Mouse (Mus musculus) layer of hippocampus, adult 9-11 months (tissue): ENCODE results near the gene Elfn1.

Experiments used
- DNase-seq: peaks from one replicate; pipeline ENCODE4 v3.0.0; 2022

Gene Elfn1

DNA sequence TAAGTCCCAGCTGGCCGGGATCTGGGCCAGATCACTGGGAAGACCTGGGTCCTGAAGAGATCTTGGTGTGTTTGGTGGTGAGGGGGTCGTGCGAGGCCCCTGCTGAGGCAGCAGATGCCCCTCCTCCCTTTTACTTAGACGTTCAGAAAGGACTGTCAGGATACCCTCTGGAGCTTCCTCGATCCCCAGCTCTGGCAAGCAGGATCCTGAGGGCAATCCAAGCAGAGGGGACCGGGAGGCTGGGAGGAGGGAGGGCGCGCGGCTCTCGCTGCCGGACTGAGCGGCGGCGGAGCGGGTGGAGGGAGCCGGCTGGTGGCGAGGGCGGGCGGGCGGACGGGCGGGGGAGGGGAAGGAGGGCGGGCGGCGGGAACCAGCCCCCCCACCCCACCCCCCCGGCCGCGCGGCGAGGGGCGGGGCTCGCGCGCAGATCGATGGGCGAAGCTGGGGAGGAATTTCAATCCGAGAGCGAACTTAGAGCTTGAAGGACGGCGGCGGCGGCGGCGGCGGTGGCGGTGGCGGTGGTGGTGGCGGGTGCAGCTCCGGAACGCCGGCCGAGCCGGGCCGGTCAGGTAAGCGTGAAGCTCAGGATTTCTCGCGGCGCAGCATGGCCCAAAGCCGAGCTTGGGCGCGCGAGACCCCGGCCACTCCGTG lies 4.5 kb downstream of the Elfn1 start:
- no peak for DNase-seq

DNA sequence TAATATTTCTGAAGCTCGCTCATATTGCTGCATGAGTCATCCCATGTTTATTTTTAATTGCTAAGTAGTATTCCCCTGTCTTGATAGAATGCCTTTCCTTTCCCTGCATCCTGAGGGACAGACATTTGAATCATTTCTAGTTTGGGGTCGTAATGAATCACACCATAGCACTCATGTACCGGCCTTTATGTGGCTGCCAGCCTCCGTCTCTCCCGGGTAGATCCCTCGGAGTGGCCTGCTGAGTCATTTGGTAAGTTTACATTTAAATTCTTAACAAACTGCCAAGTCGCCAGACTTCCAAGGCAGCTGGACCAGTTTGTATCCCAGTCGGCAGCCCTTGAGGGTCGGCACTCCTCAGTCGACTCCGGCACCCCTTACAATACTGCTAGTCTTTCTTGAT lies 13.9 kb downstream of the Elfn1 start:
- DNase-seq = no peak

DNA sequence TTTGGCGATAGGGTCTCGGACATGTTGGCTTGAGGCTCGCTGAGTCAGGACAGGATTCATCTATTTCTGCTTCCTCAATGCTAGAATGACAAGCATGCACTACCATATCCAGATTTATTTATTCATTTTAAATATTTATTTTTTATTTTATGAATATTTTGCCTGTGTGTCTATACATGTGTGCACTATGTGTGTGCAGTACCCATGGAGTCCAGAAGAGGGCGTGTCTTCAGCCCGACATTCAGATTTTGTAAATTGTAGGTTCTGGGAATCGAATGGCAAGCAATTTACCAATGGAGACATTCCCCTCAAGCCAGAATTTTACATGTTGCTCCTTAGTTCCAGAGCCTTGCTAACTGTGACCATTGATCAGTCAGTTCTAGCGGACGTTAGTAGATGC lies 16.1 kb downstream of the Elfn1 start:
- no peak for DNase-seq

DNA sequence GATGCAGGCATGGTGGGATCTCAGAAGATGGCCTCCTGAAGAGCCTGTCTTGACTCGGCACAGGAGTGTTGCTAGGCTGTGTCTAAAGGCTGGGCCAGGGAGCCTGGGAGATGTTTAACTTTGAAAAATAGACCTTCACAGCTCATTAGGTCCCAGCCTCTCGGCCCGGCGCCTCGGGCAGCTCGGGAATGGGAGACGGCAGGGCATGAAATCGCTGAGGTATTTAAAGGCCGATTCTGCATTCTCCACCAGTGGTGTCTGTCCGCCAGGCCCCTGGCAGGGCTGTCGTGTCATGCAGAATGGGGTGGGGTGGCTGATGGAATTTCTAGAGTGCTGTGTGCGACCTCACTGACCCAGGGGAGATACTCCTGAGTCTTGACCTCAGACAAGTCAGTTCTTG lies 22.4 kb downstream of the Elfn1 start:
- DNase-seq = no peak

DNA sequence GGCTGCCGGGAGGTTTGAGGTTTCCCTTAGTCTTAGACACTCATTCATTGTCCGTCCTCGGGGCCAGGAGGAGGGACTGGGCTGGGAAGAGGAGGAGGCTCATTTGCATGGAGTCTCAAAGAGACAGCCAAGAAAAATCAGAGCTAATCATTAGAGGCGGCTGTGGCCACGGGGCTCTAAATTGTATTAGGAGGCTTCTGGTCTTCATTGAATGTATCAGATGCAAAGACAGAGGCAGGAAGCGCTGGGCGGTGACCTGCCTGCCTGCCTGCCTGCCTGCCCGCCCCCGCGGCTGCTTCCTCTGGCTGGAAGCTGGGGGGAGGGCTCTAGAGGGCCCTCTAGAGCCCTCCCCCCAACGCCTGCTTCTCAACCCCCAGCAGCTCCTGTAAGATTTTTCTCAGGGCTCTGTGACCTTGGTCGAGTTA lies 23.2 kb downstream of the Elfn1 start:
- no peak for DNase-seq

DNA sequence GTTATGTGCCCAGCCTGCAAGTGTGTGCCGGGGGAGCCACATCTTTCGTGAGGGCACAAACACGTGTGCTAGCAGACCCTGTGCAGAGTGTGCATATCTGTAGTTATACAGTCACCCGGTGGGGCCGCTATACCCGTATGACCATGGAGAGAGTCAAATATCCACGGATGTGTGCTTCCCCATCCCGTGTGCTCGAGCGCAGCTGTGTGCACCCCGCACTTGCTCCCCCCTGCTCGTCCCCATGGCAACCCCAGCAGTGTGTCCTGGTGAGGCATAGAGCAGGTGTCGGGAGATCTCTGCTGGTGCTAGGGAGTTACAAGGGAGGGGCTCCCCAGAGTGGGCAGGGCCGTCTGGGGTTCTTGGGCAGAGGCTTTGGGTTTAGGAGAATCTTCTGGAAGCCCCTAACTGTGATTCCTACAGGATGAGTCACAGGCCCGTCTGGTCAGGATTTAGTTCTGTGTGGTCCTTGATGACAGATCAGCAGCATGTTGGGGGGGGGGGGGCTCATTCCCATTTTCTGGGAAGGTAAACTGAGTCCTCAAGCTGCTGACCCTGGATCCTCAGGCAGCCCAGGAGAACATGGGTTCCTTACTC lies 24.3 kb downstream of the Elfn1 start:
- DNase-seq = peak; percentile 27

DNA sequence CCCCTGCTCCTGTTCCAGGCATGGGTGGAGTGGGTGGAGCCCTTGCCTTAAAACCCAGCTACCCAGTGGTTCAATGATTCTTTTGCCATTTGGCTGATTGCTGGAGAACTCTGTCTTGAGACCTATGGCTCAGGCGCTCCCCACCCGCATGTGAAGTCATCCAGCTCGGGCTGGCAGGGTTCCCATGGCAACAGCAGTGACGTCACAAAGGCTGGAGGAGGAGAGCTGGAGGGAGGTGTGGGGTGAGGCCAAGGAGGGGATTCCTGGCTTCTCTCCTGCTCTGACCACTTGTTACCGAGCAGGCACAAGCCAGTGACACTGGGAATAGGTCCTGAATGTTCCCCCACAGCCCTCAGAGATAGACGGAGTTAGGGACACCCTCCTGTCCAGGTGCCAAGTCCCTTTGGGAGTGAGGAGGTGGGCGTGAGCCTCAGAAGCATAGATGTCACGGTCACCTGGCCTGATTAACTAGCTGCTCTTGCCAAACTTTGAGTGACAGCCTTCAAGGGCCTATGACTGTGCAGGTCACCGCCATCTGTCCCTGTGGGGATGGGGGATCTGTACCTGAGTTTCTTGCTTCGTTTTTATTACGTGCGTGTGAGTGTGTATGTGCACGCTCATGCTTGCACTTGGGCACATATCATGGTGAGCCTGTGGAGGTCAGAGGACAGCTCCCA lies 25.0 kb downstream of the Elfn1 start:
- peak; percentile 51 for DNase-seq

DNA sequence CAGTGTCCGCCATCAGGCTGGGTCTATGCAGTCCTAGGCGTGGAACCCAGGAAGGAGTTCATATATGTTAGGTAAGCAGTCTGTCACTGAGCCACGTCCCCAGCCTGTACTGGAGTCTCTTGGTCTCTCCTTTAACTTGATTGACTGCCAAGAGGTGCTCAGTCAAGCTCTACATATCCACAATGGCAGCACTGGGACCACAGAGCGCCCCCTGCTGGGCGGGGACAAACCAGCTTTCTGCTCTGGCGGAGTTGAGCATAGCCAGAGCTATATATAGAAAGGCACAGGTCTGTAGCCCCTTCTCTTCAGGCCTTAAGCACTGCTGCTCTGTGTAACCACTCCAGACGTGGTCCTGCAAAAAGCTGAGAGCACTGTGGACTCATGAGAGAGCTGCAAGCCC lies 25.7 kb downstream of the Elfn1 start:
- no peak for DNase-seq

DNA sequence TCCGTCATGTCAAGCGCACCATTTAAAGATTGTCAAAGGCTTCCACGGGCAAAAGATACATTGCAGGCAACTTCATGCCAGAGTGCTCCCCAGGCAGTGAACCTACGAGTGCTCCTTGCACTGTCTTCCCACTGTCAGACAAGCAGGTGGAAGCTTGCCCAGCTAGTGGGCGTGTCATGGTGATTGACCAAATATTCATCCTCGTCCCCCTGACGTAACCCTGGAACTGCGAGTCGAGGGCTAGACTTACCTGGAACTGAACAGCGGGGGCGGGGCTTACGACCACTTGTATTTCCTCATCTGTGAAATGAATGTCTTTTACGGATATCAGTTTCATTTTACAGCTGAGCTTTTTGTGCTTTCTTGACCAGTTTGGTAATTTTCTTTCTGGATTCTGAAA lies 28.7 kb downstream of the Elfn1 start:
- no peak for DNase-seq

DNA sequence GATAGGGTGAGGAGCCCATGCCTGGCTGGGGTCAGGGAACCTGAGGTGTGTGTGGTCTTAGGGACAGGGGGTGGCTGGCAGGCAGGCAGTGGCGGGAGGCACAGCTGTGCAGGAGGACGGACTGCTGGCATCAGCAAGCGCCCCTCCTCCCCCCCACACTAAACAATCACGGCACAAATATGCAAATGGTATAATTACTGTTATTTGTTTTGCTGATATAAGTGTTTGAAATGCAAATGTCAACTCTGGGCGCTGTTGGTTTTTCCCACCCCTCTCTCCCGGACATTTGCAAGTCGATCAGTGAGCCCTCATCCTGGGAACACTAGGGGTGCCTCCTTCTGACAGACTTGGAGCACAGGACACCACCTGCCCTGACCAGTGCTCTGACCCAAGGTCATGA lies 37.0 kb downstream of the Elfn1 start:
- no peak for DNase-seq

DNA sequence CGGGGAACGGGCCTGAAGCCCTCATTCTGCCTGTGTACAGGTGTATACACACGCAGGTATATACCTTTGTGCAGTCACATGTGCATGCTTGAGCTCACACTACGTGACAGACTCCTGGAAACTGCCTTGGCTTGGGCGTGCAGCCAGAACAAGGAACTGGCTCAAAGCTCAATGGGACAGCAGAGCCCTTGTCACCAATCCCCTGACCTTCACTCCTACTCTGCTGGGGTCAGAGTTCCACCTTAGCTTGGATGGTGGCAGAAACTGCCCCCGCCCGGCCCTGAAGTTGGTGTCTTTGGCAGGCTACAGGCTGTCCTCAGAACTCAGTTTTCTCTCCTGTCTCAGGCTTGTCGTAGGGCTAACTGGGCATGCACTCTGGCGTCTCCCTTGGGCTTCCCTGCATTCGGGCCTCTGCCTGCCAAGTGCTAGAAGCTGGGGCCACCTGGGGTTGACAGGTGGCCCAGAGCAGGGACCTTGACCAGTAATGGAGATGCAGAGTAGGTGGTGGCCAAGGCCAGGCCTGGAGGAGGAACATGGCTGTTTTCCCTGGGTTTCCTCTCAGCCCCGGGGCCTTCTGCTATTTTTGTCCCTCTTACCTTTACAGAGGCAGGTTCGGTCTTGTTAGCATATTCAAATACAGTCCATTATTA lies 38.1 kb downstream of the Elfn1 start:
- DNase-seq = no peak

DNA sequence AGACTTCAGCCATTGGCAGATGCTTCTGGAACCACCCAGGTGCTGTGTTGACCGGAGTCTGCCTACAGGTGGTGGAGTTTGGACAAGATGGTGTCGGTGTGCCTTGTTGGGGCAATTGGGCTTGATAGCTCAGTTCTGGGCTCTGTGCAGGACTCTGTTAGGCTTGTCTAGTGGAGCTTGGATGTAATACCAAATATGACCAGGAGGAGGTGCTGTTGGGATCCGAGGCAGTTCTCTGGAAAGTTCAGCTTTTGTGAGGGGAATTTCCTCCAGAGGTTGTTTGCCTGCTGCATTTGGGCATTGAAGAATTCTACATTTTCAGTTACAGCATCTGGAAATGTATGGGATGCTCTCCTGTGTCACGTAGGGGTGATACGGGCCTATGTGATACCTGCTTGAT lies 39.7 kb downstream of the Elfn1 start:
- no peak for DNase-seq

DNA sequence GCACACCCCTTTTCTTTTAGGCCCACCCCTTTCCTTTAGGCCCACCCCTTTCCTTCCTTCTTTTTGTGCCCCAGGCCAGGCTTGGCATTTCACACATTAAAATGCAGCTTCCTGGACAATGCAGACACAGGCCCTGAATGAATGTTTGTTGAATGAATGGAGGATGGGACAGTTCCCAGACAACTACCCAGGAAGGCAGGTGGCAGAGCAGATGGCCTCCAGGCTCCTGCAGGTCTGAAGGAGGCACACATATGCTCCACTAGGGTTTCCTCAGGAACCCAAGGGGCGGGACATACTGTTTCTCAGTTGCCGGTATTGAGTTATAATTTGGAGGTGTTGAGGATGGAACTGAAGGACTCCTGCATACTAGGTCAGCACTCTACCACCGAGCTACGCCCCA lies 40.8 kb downstream of the Elfn1 start:
- DNase-seq = peak; percentile 67

DNA sequence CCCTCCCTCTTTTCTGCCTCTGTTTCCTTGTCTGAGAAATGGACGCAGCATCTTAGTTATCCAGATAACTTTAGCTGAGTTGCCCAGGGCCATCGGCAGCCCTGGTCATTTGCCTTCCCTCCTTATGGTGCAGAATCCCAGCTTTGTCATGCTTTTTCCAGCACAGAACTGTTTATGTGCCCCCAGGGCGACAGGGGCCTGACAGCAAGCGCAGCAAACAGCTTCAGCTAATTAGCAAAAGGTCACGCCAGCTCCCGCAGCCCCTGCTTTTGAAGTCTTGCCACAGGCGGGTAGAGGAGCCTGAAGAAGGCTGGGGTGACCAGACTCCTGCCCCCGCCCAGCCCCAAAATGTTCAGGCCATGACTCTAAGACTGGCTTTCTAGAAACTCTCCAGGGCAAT lies 41.6 kb downstream of the Elfn1 start:
- DNase-seq = no peak

DNA sequence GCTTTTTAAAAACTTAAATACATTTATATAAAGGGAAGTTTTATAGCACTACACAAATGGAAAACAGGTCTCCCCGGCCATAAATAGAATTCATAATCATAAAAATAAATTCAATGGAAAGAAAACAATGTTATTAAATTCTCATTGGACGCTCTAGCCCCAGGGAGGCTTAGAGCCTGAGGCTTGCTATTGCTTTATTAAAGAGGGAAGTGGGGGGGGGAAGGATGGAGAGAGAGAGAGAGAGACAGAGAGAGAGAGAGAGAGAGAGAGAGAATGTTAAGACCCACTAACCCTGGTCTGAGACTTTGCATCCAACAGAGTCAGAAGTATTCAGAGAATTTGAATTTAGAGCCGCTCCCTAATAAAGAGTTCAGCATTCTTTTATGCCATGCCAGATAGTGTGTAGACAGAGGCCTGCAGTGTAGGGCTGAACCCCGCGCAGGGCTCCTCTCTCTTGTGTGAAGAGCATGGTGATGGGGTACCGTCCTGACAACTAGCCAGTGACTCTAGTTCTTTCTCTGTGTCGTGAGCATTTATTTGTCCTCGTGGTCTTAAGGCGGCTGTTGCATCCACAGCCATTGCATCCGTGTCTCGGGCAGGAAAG lies 42.3 kb downstream of the Elfn1 start:
- DNase-seq = no peak

DNA sequence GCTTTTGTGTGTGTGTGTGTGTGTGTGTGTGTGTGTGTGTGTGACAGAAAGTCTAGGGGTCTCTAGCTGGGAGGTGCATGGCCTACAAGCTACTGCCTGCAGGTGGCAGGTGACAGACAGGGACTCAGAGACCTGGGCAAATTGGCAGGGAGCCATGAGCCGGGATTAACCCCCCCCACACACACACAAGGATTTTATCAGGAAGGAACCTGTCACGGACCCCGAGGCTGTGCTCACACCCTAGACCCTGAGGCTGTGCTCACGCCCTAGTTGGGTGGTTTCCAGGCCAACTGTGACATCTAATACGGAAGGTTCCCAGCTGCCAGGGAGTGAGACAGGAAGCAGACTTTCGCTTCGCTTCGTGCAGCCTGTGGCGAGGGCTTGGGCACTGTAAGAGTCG lies 49.1 kb downstream of the Elfn1 start:
- DNase-seq = no peak

DNA sequence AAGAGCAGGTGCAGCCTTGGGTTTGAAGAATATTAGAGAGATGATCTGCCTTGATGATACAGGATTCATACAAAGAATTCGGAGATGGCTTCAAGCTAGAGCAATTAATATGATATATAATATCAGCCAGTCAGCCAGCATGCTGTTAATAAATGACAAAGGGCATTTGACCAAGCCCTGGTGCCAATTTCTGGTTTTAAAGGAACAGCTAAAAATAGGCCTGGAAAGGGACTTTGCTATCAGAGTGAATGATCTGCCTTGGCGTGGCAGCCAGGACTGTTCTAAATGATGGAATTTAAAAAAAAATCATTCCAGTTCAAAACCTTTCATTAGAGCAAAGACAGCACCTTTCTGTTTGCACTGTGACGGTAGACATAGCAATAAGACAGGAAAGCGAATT lies 52.0 kb downstream of the Elfn1 start:
- no peak for DNase-seq

DNA sequence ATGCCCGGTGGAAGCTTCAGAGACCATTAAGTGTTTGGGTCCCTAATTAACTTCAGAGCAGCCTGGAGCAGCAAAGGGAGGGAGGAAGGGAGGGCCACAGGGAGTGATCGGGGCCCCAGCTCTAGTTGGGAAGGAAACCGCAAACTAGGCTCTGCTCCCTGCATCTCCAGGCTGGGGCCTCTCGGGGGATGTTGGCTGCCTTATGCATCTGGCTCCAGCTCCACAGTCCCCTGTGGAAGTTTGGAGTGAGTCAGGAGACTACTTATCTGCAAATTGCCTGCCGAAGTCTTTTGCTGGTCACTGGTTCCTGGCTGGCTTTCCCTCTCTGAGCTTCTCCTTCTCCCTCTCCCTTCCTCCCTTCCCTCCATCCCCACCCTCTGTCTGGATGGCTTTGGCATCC lies 56.6 kb downstream of the Elfn1 start:
- no peak for DNase-seq

DNA sequence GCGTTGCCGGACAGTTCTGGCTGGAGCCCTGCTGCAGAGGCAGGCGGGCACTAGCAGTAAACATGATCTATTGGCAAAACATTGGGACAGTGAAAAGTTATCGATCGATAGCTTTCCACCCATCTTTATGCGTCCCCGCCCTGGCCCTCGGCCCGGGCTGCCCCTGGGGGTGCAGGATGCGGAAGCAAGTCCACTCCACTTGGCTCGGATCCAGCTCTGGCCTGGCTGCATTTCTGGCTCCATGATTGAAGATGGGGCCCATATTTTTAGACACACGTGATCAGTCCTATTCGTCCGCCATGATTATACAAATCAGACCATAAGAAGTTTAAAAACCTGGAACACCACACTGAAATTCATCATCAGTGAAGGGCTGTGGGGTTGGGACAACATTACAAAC lies 57.9 kb downstream of the Elfn1 start:
- no peak for DNase-seq

DNA sequence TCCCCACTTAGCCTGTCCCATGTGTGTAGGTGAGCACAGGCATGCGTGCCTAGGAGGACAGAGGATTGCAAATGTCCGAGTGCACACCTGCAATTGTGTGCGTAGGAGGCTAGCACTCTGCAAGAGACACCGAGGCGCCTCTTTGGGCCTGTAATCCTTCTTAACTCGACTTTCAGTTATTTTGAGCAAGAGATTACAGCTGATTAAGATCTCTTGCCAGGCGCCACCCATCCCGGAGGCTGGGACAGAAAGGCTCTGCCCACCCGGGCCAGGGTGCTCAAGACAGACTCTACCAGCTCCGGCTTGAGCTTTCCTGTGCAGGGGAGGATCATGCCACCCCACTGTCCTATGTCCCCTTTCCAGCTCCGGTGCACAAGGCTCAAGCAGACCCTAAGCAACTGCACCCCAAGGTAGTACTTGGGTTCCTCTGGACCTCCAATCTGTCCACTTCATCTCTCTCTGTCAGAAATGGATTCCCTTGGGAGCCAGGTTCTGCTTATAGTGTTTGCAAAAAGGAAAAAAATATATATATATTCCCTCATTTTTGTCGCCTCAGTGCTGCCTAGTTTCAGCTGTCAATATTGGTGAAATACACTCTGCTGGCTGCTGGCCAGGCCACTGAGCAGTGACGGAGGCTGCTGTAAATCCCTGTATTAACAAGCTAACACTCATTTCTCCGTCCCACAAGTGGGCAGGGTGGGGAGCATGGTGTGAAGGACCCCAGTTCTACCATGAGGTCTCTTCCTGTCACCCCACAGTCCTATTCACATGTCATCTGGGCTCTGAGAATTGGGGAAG lies 61.6 kb downstream of the Elfn1 start:
- no peak for DNase-seq

DNA sequence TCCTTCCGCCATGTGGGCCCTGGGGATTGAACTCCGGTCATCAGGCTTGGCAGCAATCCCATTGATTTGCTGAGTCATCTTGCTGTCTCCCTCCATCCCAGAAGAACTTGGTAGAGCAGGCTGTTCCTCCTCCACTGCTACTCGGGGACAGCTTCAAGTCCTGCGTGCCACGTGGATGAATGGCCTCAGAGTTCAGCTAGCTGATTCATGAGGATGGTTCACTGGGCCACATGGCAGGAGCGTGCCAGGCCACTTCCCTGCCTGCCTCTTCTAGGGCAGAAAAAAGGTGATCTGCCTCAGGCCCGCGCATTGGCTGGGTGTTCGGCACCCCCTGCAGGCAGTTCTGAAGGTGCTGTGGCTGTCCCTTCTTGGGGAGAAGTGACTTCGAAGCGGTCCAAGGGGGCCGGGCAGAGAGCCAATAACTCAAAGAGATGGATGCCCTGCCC lies 62.5 kb downstream of the Elfn1 start:
- DNase-seq = no peak

DNA sequence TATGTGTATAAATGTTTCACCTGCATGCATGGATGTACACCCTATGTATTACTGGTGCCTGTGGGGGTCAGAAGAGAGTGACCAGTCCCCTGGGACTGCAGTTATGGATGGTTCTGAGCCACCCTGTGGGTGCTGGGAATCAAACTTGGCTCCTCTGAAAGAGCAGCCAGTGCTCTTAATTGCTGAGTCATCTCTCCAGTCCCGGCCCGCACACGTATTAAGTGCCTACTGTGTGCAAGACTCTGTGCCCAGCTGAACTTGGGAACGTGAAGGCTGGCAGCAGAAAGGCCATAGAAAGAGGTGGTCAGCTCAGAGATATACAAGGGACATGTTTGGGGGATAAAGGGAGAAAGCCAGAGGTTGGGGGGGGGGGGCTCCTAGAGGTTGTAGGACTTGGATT lies 68.8 kb downstream of the Elfn1 start:
- no peak for DNase-seq

DNA sequence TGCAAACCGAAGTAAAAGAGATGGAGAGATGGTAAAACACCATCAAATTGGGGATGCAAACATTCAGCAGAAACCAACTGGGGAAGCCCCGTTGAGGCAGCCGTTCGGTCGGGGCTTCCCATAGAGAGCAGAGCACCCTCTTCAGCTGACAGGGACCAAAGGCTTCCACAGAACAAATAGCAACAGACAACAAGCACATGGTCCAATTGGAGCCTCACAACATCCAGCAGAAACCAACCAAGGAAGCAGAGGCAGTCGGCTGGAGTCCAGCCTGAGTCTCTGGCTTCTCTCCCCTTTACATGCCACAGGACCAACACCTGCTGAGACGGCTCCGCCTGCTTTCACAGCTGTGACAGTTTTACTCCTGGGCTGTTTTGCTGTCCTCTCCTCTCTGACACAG lies 69.7 kb downstream of the Elfn1 start:
- no peak for DNase-seq
